Mouse (Mus musculus): ENCODE results near the gene Cenpp. TPM values are rescaled to one million over a fixed set of nuclear protein-coding genes. Genes with fewer than 3 reads are reported as not detected.

The Cenpp gene
- polyA plus RNA-seq, 1 experiment from 2014 or later, result 25.8 TPM

Other genes starting within 250 kb of the Cenpp start
- gene Ippk, start 231.5 kb downstream of the Cenpp start, polyA plus RNA-seq (2014; fragmentation: Nextera tagmentation; extraction: Ambion mirVana), result 16.2 and 19.7 TPM in 2 replicates
- 0.61 and 0.87 TPM in 2 replicates for gene Tes3-ps, start 159.5 kb downstream of the Cenpp start, polyA plus RNA-seq (2014; fragmentation: Nextera tagmentation; extraction: Ambion mirVana)
- gene Ecm2, start 148.0 kb downstream of the Cenpp start, polyA plus RNA-seq (2014; fragmentation: Nextera tagmentation; extraction: Ambion mirVana), result 0.28 TPM in 2 replicates
- gene Aspn, start 108.3 kb downstream of the Cenpp start, polyA plus RNA-seq (2014; fragmentation: Nextera tagmentation; extraction: Ambion mirVana), result 0.14 TPM in 1 of 2 replicates, not detected in the other
- 0.24 and 0.28 TPM in 2 replicates for gene Omd, start 70.3 kb downstream of the Cenpp start, polyA plus RNA-seq (2014; fragmentation: Nextera tagmentation; extraction: Ambion mirVana)
- 2.3 and 3.9 TPM in 2 replicates for gene Ogn, start 44.7 kb downstream of the Cenpp start, polyA plus RNA-seq (2014; fragmentation: Nextera tagmentation; extraction: Ambion mirVana)
- gene Nol8, start 293 bp upstream of the Cenpp start, polyA plus RNA-seq (2014; fragmentation: Nextera tagmentation; extraction: Ambion mirVana), result 19.1 and 20.3 TPM in 2 replicates
- gene Iars, start 29.3 kb upstream of the Cenpp start, polyA plus RNA-seq (2014; fragmentation: Nextera tagmentation; extraction: Ambion mirVana), result 110 and 123 TPM in 2 replicates
- not detected in 2 replicates for gene Gm30302, start 146.2 kb upstream of the Cenpp start, polyA plus RNA-seq (2014; fragmentation: Nextera tagmentation; extraction: Ambion mirVana)

All from neural tube, embryonic 11.5 days (tissue).